Mouse (Mus musculus) C2C12 (cell line): ENCODE measurements around the gene Abcc5. TPM values are rescaled to one million over a fixed set of nuclear protein-coding genes. Genes with fewer than 3 reads are reported as not detected.

ENCODE experiments used
- H3K27me3 ChIP-seq: one replicate; pipeline ENCODE4 v1.6.1; 2011; ENCODE audit not compliant: control insufficient read depth, insufficient read depth, insufficient read length
- H3K36me3 ChIP-seq: one replicate; pipeline ENCODE4 v1.6.1; 2011; ENCODE audit not compliant: control insufficient read depth, insufficient read depth
- H3K4me3 ChIP-seq: one replicate; pipeline ENCODE4 v1.5.1; 2011; ENCODE audit warnings: mild to moderate bottlenecking, control low read depth; ENCODE audit not compliant: poor library complexity, insufficient read depth, severe bottlenecking
- H3K79me2 ChIP-seq: one replicate; pipeline ENCODE4 v1.6.1; 2011; ENCODE audit not compliant: control insufficient read depth, insufficient read depth
- H3K79me3 ChIP-seq: one replicate; pipeline ENCODE4 v1.6.1; 2011; ENCODE audit warnings: low read depth, control low read depth
- H3ac ChIP-seq: one replicate; pipeline ENCODE3; 2011; ENCODE audit warnings: low read depth; ENCODE audit not compliant: control insufficient read depth, insufficient read length
- CEBPB ChIP-seq: IDR thresholded peaks from one replicate; pipeline ENCODE4 v1.6.1; 2011; ENCODE audit warnings: low read depth, mild to moderate bottlenecking, control low read depth, moderate library complexity
- CTCF ChIP-seq: IDR thresholded peaks from one replicate; pipeline ENCODE4 v1.5.1; 2011; ENCODE audit not compliant: control insufficient read depth, insufficient read depth, insufficient read length
- FOSL1 ChIP-seq: IDR thresholded peaks from one replicate; pipeline ENCODE4 v1.8.0; 2011; ENCODE audit warnings: mild to moderate bottlenecking, low read length; ENCODE audit not compliant: poor library complexity, insufficient read depth, severe bottlenecking
- MAX ChIP-seq: IDR thresholded peaks from one replicate; pipeline ENCODE4 v1.6.1; 2011; ENCODE audit warnings: mild to moderate bottlenecking, control low read depth
- MYOD1 ChIP-seq: IDR thresholded peaks from one replicate; pipeline ENCODE4 v1.6.1; 2011; ENCODE audit warnings: low read depth; ENCODE audit not compliant: control insufficient read depth, insufficient read length
- MYOG ChIP-seq: IDR thresholded peaks from one replicate; pipeline ENCODE4 v1.6.1; 2011; ENCODE audit not compliant: control insufficient read depth, insufficient read length; ENCODE audit errors: extremely low read depth
- USF1 ChIP-seq: IDR thresholded peaks from one replicate; pipeline ENCODE4 v1.6.1; 2011; ENCODE audit warnings: low read depth, mild to moderate bottlenecking, control low read depth, moderate library complexity
- polyA plus RNA-seq: library from polyadenylated mRNA; unstranded; fragments of >200 nt; fragmentation: generic; extraction: Trizol; gene quantifications from one replicate; pipeline ENCODE4 v1.2.1, GENCODE M21; 2012; ENCODE audit warnings: missing spikeins

Abcc5 gene
- polyA plus RNA-seq, 1 experiment: 25.8 TPM

DNA sequence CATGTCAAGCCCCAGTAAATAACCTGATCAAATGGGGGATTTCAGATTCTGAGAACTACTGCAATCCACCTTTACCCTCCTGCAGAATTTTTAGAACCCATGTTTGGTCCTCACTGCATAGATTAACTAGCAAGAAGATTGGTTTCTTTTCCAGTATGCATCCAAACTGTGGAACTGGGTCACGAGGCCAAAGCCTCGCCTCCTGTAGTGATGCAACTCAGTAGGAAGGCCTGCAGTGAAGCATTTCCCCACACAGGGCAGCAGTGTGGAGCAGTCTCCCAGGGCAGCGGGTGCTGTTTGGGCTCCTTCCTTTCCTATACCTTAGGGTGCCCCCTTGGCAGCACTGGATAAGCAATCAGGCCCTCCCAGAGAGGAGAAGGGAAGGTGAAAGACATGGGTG lies 24.6 kb downstream of the Abcc5 start:
- Histone ChIP-seq H3K36me3 (peaks cover 75% of the 10 kb centered on the region), H3ac (no peak overlapping the region), H3K79me2 (no peaks in the 10 kb centered on the region), H3K27me3 (no peaks in the 10 kb centered on the region), H3K4me3 (no peak overlapping the region), H3K79me3 (no peaks in the 10 kb centered on the region)
- TF ChIP-seq MYOG (no peak), MYOD1 (no peak), USF1 (no peak), CEBPB (no peak), FOSL1 (no peak), MAX (no peak), CTCF (no peak)

DNA sequence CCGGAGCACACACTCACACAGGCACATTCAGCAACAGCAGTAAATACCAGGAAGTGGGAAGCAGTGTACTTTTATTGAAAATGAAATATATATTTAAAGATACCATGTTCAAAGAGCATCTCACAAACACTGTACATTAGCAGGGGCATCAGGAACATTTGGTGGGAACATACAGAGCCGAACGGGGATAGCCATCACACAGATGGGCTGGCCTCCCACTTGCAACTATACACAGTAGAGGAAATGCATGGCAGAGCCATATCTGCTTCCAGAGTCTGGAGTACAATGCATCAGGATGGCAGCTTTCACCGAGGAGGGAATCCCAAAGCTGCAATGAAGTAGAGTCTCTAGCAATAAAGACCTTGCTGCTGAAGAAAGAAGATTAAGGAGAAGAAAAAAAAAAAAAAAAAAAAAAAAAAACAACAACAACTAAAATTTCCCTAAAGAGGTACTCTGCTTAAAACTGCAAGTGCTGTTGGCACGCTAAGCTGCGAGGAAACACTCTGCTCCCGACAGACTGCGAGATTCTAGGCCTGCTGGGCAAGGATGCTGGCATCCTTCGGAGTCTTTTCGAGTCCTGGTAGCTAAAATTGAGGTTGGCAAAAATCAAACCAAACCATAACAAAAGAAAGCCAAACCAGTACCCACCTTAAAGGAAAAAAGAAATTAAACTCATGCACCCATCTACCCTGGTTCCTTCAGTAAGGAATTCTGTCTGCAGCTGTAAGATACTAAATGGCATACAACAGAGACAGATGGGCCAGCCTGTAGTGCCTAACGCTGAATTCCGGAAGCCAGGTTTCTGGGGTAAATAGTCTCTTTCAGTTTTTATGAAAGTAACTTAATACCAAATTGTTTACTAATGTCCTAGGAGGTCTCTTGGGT lies 25.2 kb downstream of the Abcc5 start:
- Histone ChIP-seq H3K27me3 (no peaks in the 10 kb centered on the region), H3K79me2 (no peaks in the 10 kb centered on the region), H3K79me3 (no peaks in the 10 kb centered on the region), H3ac (no peak overlapping the region), H3K4me3 (no peak overlapping the region), H3K36me3 (peaks cover 78% of the 10 kb centered on the region)
- TF ChIP-seq MYOD1 (no peak), CTCF (no peak), MAX (no peak), FOSL1 (no peak), MYOG (no peak), CEBPB (no peak), USF1 (no peak)

DNA sequence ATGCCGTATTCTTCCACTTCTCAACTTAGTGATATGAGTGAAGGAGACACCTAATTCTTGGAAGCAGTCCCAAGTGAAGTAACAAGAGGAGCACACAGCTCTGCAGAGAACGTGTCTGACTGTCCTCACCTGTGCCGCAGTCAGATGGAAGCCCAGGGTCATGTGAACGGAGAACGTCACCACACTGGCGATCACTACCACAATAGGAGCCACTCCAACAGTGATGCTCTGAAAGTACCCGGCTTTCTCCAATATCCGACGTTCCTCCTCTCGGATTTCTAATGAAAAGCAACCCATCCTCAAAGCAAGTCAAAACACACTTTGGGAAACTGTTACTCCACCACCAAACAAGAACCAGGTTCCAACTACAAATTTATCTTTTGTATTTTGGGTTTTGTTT lies 29.3 kb downstream of the Abcc5 start:
- TF ChIP-seq USF1: no peak
- no peak for TF ChIP-seq CEBPB
- TF ChIP-seq FOSL1: no peak
- no peak for TF ChIP-seq MYOD1
- H3ac ChIP-seq: no peak overlapping the region
- H3K27me3 ChIP-seq: no peaks in the 10 kb centered on the region
- H3K4me3 ChIP-seq: no peak overlapping the region
- no peaks in the 10 kb centered on the region for H3K79me3 ChIP-seq
- H3K79me2 ChIP-seq: no peaks in the 10 kb centered on the region
- H3K36me3 ChIP-seq: peaks cover 59% of the 10 kb centered on the region

DNA sequence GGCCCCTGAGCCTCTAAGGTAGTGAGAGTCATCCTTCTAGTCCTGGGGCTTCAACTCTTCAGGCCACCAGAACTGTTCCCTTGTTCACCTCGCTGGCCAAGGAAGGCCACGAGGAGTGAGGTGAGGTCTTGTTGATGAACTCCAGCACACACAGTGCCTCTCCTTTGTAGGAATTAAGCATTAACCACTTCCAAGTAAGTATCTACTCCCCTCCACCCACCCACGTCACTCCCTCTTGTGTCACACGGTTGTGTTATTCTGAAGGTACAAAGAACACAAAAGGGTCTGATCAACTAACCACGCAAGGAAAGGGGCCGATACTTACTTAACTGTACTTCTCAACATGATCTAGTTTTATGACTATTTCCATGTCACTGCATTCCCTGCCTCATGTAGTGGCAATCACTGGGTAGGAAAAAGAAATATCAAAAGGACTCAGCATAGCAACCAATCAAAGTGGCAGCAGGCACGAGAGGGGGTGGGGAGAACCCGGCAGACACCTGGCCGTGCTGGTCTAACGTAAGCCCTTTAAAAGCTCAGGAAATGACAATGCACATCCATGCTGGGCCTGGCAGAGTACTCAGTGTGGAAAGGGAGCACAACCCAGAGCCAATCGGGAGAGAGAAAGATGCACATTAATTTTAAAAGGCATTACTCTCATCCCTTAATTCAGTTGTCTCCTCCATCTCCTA lies 30.8 kb downstream of the Abcc5 start:
- Histone ChIP-seq H3K27me3 (no peaks in the 10 kb centered on the region), H3K36me3 (peaks cover 65% of the 10 kb centered on the region), H3K79me3 (no peaks in the 10 kb centered on the region), H3ac (no peak overlapping the region), H3K79me2 (no peaks in the 10 kb centered on the region), H3K4me3 (no peak overlapping the region)
- TF ChIP-seq FOSL1 (no peak), CTCF (no peak)

DNA sequence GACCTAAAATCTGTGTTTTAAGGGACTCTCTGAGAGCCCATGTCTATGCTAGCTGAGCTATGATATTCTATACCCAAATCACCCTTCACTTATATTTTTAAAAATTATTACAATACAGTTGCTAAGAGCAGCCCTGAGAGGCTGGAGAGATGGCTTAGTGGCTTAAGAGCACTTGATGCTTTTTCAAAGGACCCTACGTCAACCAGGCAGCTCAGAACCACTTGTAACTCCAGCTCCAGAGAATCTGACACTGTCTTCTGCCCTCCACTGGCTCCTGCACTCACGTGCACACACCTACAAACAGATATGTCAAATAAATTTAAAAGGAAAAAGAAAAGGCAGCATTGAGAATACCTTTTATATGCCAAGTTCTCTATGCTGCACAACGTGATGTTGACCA lies 34.4 kb downstream of the Abcc5 start:
- H3K79me3 ChIP-seq: no peaks in the 10 kb centered on the region
- H3K36me3 ChIP-seq: peaks cover 60% of the 10 kb centered on the region
- no peaks in the 10 kb centered on the region for H3K79me2 ChIP-seq
- no peak for TF ChIP-seq MAX
- TF ChIP-seq USF1: no peak
- TF ChIP-seq FOSL1: no peak
- no peak for TF ChIP-seq CTCF
- no peak for TF ChIP-seq MYOD1
- no peak for TF ChIP-seq CEBPB
- no peak for TF ChIP-seq MYOG
- H3K4me3 ChIP-seq: no peak overlapping the region
- no peaks in the 10 kb centered on the region for H3K27me3 ChIP-seq
- no peak overlapping the region for H3ac ChIP-seq

DNA sequence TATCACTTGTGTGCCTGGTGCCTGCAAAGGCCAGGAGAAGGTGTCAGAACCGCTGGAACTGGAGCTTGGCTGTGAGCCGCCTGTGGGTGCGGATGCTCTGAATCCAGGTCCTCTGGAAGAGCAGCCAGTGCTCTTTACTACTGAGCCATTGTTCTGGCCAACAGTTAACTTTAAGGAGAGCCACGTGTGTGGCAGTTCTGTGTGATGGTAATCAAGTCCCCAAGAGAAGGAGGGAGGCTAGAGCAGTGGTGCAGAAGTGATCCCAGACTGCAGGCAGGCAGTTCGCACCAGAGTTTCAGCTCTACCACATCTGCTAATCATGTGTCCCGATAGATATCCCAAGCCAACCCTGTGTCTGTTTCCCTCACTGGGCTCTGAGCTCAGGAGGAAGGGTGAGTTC lies 36.0 kb downstream of the Abcc5 start:
- no peak for TF ChIP-seq FOSL1
- TF ChIP-seq MYOD1: no peak
- TF ChIP-seq CEBPB: no peak
- TF ChIP-seq MYOG: no peak
- no peak for TF ChIP-seq MAX
- no peak for TF ChIP-seq USF1
- TF ChIP-seq CTCF: no peak
- H3ac ChIP-seq: no peak overlapping the region
- H3K4me3 ChIP-seq: no peak overlapping the region
- no peaks in the 10 kb centered on the region for H3K79me3 ChIP-seq
- H3K36me3 ChIP-seq: peaks cover 60% of the 10 kb centered on the region
- no peaks in the 10 kb centered on the region for H3K27me3 ChIP-seq
- no peaks in the 10 kb centered on the region for H3K79me2 ChIP-seq
